Mouse (Mus musculus) MEL (cell line): ENCODE results near the gene Slc8a1. TPM values are rescaled to one million over a fixed set of nuclear protein-coding genes. Genes with fewer than 3 reads are reported as not detected.

Experiments
- DNase-seq: peaks from one replicate; pipeline ENCODE4 v3.0.0; 2011; ENCODE audit warnings: low read depth, low spot score
- H3K27ac ChIP-seq: 2 replicates; pipeline ENCODE4 v1.5.1; 2012; ENCODE audit warnings: low read depth, mild to moderate bottlenecking, control low read depth, low read length, moderate library complexity; ENCODE audit not compliant: control insufficient read depth
- H3K27me3 ChIP-seq, 2 experiments: fragments of 150-350 bp in 1 of 2; sonication (generic) in 1 of 2; 2 replicates each; pipeline ENCODE4 v1.6.1; 2012; ENCODE audit warnings: low read length in 2 of 2, mild to moderate bottlenecking in 2 of 2, improper control_type of control experiment in 1 of 2, moderate library complexity in 1 of 2; ENCODE audit not compliant: insufficient read depth in 2 of 2, control insufficient read depth in 1 of 2
- H3K36me3 ChIP-seq, 2 experiments: 2 replicates each; pipeline ENCODE4 v1.6.1; 2012 to 2014; ENCODE audit warnings: low read length in 2 of 2, improper control_type of control experiment in 1 of 2, inconsistent platforms in 1 of 2, mild to moderate bottlenecking in 1 of 2; ENCODE audit not compliant: insufficient read depth in 2 of 2, control insufficient read depth in 1 of 2
- H3K4me1 ChIP-seq, 2 experiments: fragments of 150-350 bp in 1 of 2; sonication (generic) in 1 of 2; 2 replicates each; pipeline ENCODE4 v1.6.1; 2012; ENCODE audit warnings: low read length in 2 of 2, improper control_type of control experiment in 1 of 2, mild to moderate bottlenecking in 1 of 2; ENCODE audit not compliant: insufficient read depth in 2 of 2, control insufficient read depth in 1 of 2
- H3K4me3 ChIP-seq, 2 experiments: fragments of 150-350 bp in 1 of 2; sonication (generic) in 1 of 2; 2 replicates each; pipeline ENCODE4 v1.5.1; 2012; ENCODE audit warnings: low read depth in 2 of 2, low read length in 2 of 2, mild to moderate bottlenecking in 2 of 2, moderate library complexity in 2 of 2, control low read depth in 1 of 2, improper control_type of control experiment in 1 of 2; ENCODE audit not compliant: control insufficient read depth in 1 of 2, insufficient read depth in 1 of 2
- H3K79me2 ChIP-seq: 2 replicates; pipeline ENCODE4 v1.6.1; 2012; ENCODE audit warnings: mild to moderate bottlenecking, low read length, moderate library complexity; ENCODE audit not compliant: control insufficient read depth, poor library complexity, insufficient read depth
- H3K9ac ChIP-seq: 2 replicates; pipeline ENCODE4 v1.6.1; 2012; ENCODE audit warnings: low read depth, mild to moderate bottlenecking, control low read depth, low read length, moderate library complexity; ENCODE audit not compliant: control insufficient read depth, poor library complexity, severe bottlenecking
- H3K9me3 ChIP-seq: fragments of 150-350 bp; sonication (generic); replicated peaks from 2 replicates; pipeline ENCODE4 v1.6.1; 2012; ENCODE audit warnings: mild to moderate bottlenecking, low read length, improper control_type of control experiment, moderate library complexity; ENCODE audit not compliant: insufficient read depth
- BHLHE40 ChIP-seq: IDR thresholded peaks from 2 replicates; pipeline ENCODE4 v1.6.1; 2012; ENCODE audit warnings: low read depth, mild to moderate bottlenecking, inconsistent platforms, low read length, improper control_type of control experiment, borderline replicate concordance
- CHD1 ChIP-seq: IDR thresholded peaks from 2 replicates; pipeline ENCODE4 v1.6.1; 2012; ENCODE audit warnings: low read depth, mild to moderate bottlenecking, inconsistent platforms, low read length, improper control_type of control experiment
- GABPA ChIP-seq: IDR thresholded peaks from 2 replicates; pipeline ENCODE4 v1.6.1; 2012; ENCODE audit warnings: low read depth, mild to moderate bottlenecking, inconsistent platforms, low read length, improper control_type of control experiment, moderate library complexity
- GATA1 ChIP-seq: IDR thresholded peaks from 2 replicates; pipeline ENCODE4 v1.6.1; 2011; ENCODE audit warnings: low read depth, low read length, improper control_type of control experiment
- MAX ChIP-seq: IDR thresholded peaks from 2 replicates; pipeline ENCODE4 v1.6.1; 2011; ENCODE audit warnings: low read length, improper control_type of control experiment
- MAZ ChIP-seq: IDR thresholded peaks from 2 replicates; pipeline ENCODE4 v1.6.1; 2012; ENCODE audit warnings: low read depth, mild to moderate bottlenecking, inconsistent platforms, low read length, improper control_type of control experiment
- MYB ChIP-seq: IDR thresholded peaks from 2 replicates; pipeline ENCODE4 v1.6.1; 2011; ENCODE audit warnings: mild to moderate bottlenecking, low read depth, low read length, improper control_type of control experiment
- NRF1 ChIP-seq: IDR thresholded peaks from 2 replicates; pipeline ENCODE4 v1.6.1; 2014; ENCODE audit warnings: low read depth, mild to moderate bottlenecking, inconsistent platforms, low read length, improper control_type of control experiment, moderate library complexity; ENCODE audit not compliant: poor library complexity, insufficient read depth, severe bottlenecking
- SIN3A ChIP-seq: IDR thresholded peaks from 2 replicates; pipeline ENCODE4 v1.6.1; 2012; ENCODE audit warnings: low read length, improper control_type of control experiment, inconsistent platforms
- USF1 ChIP-seq: IDR thresholded peaks from 2 replicates; pipeline ENCODE4 v1.6.1; 2014; ENCODE audit warnings: low read depth, mild to moderate bottlenecking, inconsistent platforms, low read length, improper control_type of control experiment, moderate library complexity
- ZKSCAN1 ChIP-seq: IDR thresholded peaks from 2 replicates; pipeline ENCODE4 v1.6.1; 2012; ENCODE audit warnings: low read depth, mild to moderate bottlenecking, inconsistent platforms, low read length, improper control_type of control experiment, moderate library complexity
- polyA plus RNA-seq, 2 experiments: library from polyadenylated mRNA; stranded (reverse) in 1 of 2; unstranded in 1 of 2; fragments of >175 nt in 1 of 2; fragments of >200 nt in 1 of 2; gene quantifications; 2 replicates each; pipeline versions ENCODE4 v1.2.1 to v1.2.4; 2012; ENCODE audit warnings: low replicate concordance in 2 of 2, low read depth in 1 of 2; ENCODE audit not compliant: insufficient read length in 2 of 2, insufficient read depth in 1 of 2, missing spikeins in 1 of 2
- total RNA-seq: library from RNA; depleted of rRNA; stranded (reverse); fragments of 300-350 nt; gene quantifications from 2 replicates; pipeline ENCODE4 v1.2.3, GENCODE M21; 2012

Slc8a1 gene
- total and polyA plus RNA-seq, 3 experiments, result 0.86 to 1.0 TPM; not detected in 1

DNA sequence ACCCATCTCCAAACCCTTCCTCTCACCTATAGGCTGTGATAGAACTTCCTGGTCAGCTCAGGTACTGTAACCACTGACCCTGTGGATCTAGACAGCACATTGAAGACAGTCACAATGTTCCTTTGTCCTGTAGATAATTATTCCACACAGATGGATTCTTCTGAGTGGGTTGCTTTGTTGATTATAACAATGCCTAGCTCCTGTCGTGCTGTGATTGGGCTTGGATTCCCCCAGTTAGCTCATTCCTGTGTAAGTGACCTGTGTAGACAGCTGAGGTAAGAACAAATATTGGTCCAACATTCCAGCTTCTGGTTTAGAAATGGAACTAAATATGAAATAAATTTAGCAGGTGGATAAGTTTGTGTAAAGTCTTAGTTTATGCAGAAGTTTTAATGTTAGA, 340.7 kb downstream of the Slc8a1 start:
- TF ChIP-seq ZKSCAN1 (no peak), MAZ (no peak), USF1 (no peak), GATA1 (no peak)
- Histone ChIP-seq H3K4me1 (no peaks in the 10 kb centered on the region), H3K4me3 (no peak overlapping the region), H3K9ac (no peak overlapping the region), H3K36me3 (no peaks in the 10 kb centered on the region), H3K79me2 (no peaks in the 10 kb centered on the region), H3K27me3 (no peaks in the 10 kb centered on the region), H3K27ac (no peak overlapping the region), H3K9me3 (no peaks in the 10 kb centered on the region)
- no peak for DNase-seq

DNA sequence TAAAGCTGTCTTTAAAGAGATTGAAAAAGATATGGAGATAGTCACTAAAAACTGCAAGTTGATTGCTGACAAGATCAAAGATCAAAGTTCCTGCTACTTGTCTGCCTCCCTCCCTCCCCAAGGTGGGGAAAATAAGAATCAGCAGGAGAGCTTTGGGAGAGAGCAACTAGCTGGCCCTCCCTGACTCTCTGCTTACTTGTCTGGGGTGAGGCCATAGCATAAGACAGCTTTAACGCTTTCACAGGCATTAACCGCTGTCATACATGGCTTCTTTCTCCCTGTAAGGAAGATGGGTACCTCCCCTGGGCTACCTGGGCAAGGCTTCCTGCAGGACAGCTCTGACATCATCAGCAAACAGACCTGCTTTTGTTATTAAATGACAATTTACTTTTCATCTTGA, 344.1 kb downstream of the Slc8a1 start:
- no peaks in the 10 kb centered on the region for H3K27me3 ChIP-seq
- no peak for DNase-seq
- no peaks in the 10 kb centered on the region for H3K9me3 ChIP-seq
- H3K79me2 ChIP-seq, result no peaks in the 10 kb centered on the region
- no peak overlapping the region for H3K4me3 ChIP-seq
- no peak overlapping the region for H3K27ac ChIP-seq
- H3K36me3 ChIP-seq, result no peaks in the 10 kb centered on the region
- no peaks in the 10 kb centered on the region for H3K4me1 ChIP-seq
- TF ChIP-seq NRF1, result no peak
- TF ChIP-seq MYB, result no peak
- no peak for TF ChIP-seq GABPA
- TF ChIP-seq SIN3A, result no peak
- no peak for TF ChIP-seq MAX
- H3K9ac ChIP-seq, result no peak overlapping the region

DNA sequence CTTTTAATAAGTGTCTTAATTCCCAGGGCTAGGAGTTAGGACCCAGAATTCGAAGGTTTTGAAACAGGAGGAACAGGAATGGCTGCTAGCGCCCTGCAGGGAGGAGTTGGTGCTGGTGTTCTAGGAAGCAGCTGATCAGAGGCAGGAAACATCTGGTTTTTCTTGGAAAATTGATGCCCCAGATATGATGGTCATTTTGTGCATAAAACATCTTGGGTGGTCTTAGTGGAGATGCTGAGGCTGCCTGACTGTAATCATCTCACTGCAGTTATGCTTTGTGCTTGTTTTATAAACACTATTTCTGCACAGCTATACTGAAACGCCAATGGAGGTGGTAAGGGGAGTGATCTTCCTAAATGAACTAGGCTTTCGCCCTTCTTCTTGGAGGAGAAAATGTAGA, 345.1 kb downstream of the Slc8a1 start:
- H3K4me3 ChIP-seq, result no peak overlapping the region
- H3K9me3 ChIP-seq, result no peaks in the 10 kb centered on the region
- no peaks in the 10 kb centered on the region for H3K27me3 ChIP-seq
- no peaks in the 10 kb centered on the region for H3K36me3 ChIP-seq
- no peak for TF ChIP-seq BHLHE40
- no peak for TF ChIP-seq CHD1
- no peak overlapping the region for H3K9ac ChIP-seq
- no peak for DNase-seq
- H3K27ac ChIP-seq, result no peak overlapping the region
- no peaks in the 10 kb centered on the region for H3K79me2 ChIP-seq
- no peaks in the 10 kb centered on the region for H3K4me1 ChIP-seq
